Mouse (Mus musculus) MEL-GATA-1-ER (cell line): ENCODE results near the gene Ran.

Experiments
- DNase-seq: peaks from one replicate; pipeline ENCODE4 v3.0.0-alpha.2; 2012; ENCODE audit warnings: low read depth; ENCODE audit errors: extremely low read depth

The Ran gene

GRCm38 (mm10) chr5:129015020-129015419 lies 4.8 kb upstream of the Ran start:
- DNase-seq, result no peak

- no peak for DNase-seq
Observed at GRCm38 (mm10) chr5:129015540-129015939, 4.3 kb upstream of the Ran start.

GRCm38 (mm10) chr5:129016370-129016769 lies 3.5 kb upstream of the Ran start:
- DNase-seq, result no peak

GRCm38 (mm10) chr5:129018782-129019489 lies 933 bp upstream of the Ran start:
- no peak for DNase-seq

- no peak for DNase-seq
Observed at GRCm38 (mm10) chr5:129020300-129020668, 415 bp downstream of the Ran start.

GRCm38 (mm10) chr5:129020731-129021130 lies 862 bp downstream of the Ran start:
- DNase-seq, result no peak

- no peak for DNase-seq
Observed at GRCm38 (mm10) chr5:129025048-129025447, 5.2 kb downstream of the Ran start.

GRCm38 (mm10) chr5:129025725-129026124 lies 5.9 kb downstream of the Ran start:
- no peak for DNase-seq

GRCm38 (mm10) chr5:129026171-129026570 lies 6.3 kb downstream of the Ran start:
- DNase-seq, result no peak

GRCm38 (mm10) chr5:129026637-129027036 lies 6.8 kb downstream of the Ran start:
- DNase-seq, result no peak

GRCm38 (mm10) chr5:129029131-129029723 lies 9.4 kb downstream of the Ran start:
- no peak for DNase-seq

GRCm38 (mm10) chr5:129036678-129037077 lies 16.8 kb downstream of the Ran start:
- no peak for DNase-seq

GRCm38 (mm10) chr5:129037739-129038138 lies 17.9 kb downstream of the Ran start:
- no peak for DNase-seq

GRCm38 (mm10) chr5:129045641-129046580 lies 26.0 kb downstream of the Ran start:
- DNase-seq, result no peak

- no peak for DNase-seq
Observed at GRCm38 (mm10) chr5:129049372-129049771, 29.5 kb downstream of the Ran start.

- DNase-seq, result no peak
Observed at GRCm38 (mm10) chr5:129051910-129052309, 32.0 kb downstream of the Ran start.

- no peak for DNase-seq
Observed at GRCm38 (mm10) chr5:129052636-129053355, 32.9 kb downstream of the Ran start.

GRCm38 (mm10) chr5:129054675-129055284 lies 34.9 kb downstream of the Ran start:
- no peak for DNase-seq

- DNase-seq, result no peak
Observed at GRCm38 (mm10) chr5:129059116-129059515, 39.2 kb downstream of the Ran start.

- no peak for DNase-seq
Observed at GRCm38 (mm10) chr5:129061579-129061978, 41.7 kb downstream of the Ran start.
